Mouse (Mus musculus): Measurements from ENCODE around the gene Frem1.

GRCm38 (mm10) chr4:83030097-83030496 lies 22.0 kb downstream of the Frem1 start:
- TF ChIP-seq CTCF (IDR thresholded peaks at IDR 0.05; ENCODE audit: insufficient read depth, low read depth, low read length) = no peak
- TF ChIP-seq POLR2A (IDR thresholded peaks at IDR 0.05; ENCODE audit: insufficient read depth, low read depth, low read length) = no peak
